Mouse (Mus musculus): ENCODE data around the gene Prr15. TPM values are rescaled to one million over a fixed set of nuclear protein-coding genes. Genes with fewer than 3 reads are reported as not detected.
A peak's percentile ranks its signal among the peaks of the same experiment; 100 is the strongest.

The Prr15 gene
- polyA plus RNA-seq (2012; rRNA removed): 3.5 TPM in 2 replicates

- H3K4me1 ChIP-seq (ENCODE audit: control insufficient read depth, insufficient read depth, low read length): no peaks in the 10 kb centered on the region; the same call in 1 of the 2 replicates
- H3K4me3 ChIP-seq (replicated peaks; ENCODE audit: extremely low read depth, low read depth, low read length): peak within 1 kb of the TSS; percentile 76
- DNase-seq: no peak
- WGBS: 15% methylated on average over 3 of the region's 3 CpGs
- no peak for TF ChIP-seq CTCF (IDR thresholded peaks at IDR 0.05; ENCODE audit: insufficient read depth, low read length)
- TF ChIP-seq POLR2A (IDR thresholded peaks at IDR 0.05; ENCODE audit: borderline replicate concordance, extremely low read depth, low read depth, low read length): no peak
Observed at GRCm38 (mm10) chr6:54325246-54325885, at the start of gene Prr15. Gene Prr15 (plus strand): TSS chr6:54325835.

DNA sequence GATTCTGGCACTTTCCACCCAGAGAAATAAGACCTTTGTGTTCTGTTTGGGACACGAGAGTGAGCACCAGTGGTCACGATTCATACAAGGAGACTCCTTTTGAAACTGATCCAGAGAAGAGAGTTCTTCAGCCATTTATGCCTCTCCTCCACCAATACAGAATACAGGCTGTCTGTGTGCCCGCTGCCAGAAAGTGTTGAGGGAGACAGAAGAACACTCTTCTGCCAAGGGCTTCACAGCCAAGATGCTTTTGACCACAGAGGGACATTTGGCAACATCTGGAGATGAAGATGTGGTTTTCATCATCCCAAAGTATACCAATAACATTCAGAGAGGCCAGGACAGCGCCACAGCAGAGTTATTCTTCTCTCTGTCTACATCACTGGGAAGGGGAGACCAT lies 48.4 kb upstream of the Prr15 start:
- 0 out of 2 replicates have a peak, but pooled peaks cover 2% of the 10 kb centered on the region for H3K4me1 ChIP-seq (ENCODE audit: control insufficient read depth, insufficient read depth, low read length)
- 77% methylated on average over 4 of the region's 4 CpGs for WGBS
- no peak for DNase-seq
- TF ChIP-seq CTCF (IDR thresholded peaks at IDR 0.05; ENCODE audit: insufficient read depth, low read length) (no peak), POLR2A (IDR thresholded peaks at IDR 0.05; ENCODE audit: borderline replicate concordance, extremely low read depth, low read depth, low read length) (no peak)
- no peak overlapping the region for H3K4me3 ChIP-seq (replicated peaks; ENCODE audit: extremely low read depth, low read depth, low read length)

GRCm38 (mm10) chr6:54277828-54278227 lies 47.8 kb upstream of the Prr15 start:
- 80% methylated on average over 5 of the region's 5 CpGs for WGBS
- no peak for DNase-seq
- TF ChIP-seq POLR2A (IDR thresholded peaks at IDR 0.05; ENCODE audit: borderline replicate concordance, extremely low read depth, low read depth, low read length) (no peak), CTCF (IDR thresholded peaks at IDR 0.05; ENCODE audit: insufficient read depth, low read length) (no peak)
- 0 out of 2 replicates have a peak, but pooled peaks cover 2% of the 10 kb centered on the region for H3K4me1 ChIP-seq (ENCODE audit: control insufficient read depth, insufficient read depth, low read length)
- no peak overlapping the region for H3K4me3 ChIP-seq (replicated peaks; ENCODE audit: extremely low read depth, low read depth, low read length)

DNA sequence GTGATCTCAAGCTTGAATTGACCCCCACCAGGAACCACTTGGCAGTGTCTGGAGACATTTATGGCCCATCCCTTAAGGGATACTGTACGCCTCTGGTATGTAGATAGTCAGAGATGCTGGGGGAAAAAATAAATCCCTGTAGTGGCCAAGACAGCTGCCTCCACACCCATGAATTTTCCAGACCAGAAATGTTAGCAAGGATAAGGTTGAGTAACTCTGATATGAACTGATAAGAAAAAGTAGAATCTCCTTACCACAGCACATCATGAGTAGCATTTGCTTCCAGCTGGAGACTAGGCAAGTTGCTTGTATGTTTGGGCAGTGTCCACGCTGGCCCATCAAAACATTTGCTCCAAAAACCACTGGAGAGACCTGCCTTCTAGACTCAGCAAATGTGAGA lies 47.0 kb upstream of the Prr15 start:
- TF ChIP-seq POLR2A (IDR thresholded peaks at IDR 0.05; ENCODE audit: borderline replicate concordance, extremely low read depth, low read depth, low read length) (no peak), CTCF (IDR thresholded peaks at IDR 0.05; ENCODE audit: insufficient read depth, low read length) (no peak)
- no peak for DNase-seq
- Histone ChIP-seq H3K4me1 (ENCODE audit: control insufficient read depth, insufficient read depth, low read length) (0 out of 2 replicates have a peak, but pooled peaks cover 2% of the 10 kb centered on the region), H3K4me3 (replicated peaks; ENCODE audit: extremely low read depth, low read depth, low read length) (no peak overlapping the region)
- 66% methylated on average over 2 of the region's 2 CpGs for WGBS

GRCm38 (mm10) chr6:54279391-54279790 lies 46.2 kb upstream of the Prr15 start:
- H3K4me3 ChIP-seq (replicated peaks; ENCODE audit: extremely low read depth, low read depth, low read length): no peak overlapping the region
- TF ChIP-seq POLR2A (IDR thresholded peaks at IDR 0.05; ENCODE audit: borderline replicate concordance, extremely low read depth, low read depth, low read length): no peak
- TF ChIP-seq CTCF (IDR thresholded peaks at IDR 0.05; ENCODE audit: insufficient read depth, low read length): no peak
- WGBS: 36% methylated on average over 11 of the region's 11 CpGs
- 0 out of 2 replicates have a peak, but pooled peaks cover 2% of the 10 kb centered on the region for H3K4me1 ChIP-seq (ENCODE audit: control insufficient read depth, insufficient read depth, low read length)
- DNase-seq: no peak

DNA sequence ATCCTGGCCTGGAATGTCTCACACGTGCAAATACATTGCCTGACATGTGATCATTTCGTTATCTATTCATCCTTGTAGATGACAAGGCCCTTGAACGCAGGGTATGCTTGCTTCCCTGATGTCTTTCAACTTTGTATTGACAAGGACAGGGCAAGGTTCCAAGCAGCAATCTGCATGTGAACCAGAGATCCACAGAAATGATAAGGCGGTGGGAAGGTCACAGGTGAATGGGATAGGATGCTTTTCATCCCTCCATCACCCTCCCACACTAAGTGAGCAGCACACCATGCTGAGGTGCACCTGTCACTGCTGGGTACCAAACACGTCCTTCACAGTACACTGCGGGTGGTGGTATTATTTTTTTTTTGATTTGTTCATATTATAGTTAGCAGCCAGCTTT lies 45.4 kb upstream of the Prr15 start:
- DNase-seq: no peak
- 89% methylated on average over 6 of the region's 6 CpGs for WGBS
- Histone ChIP-seq H3K4me1 (ENCODE audit: control insufficient read depth, insufficient read depth, low read length) (0 out of 2 replicates have a peak, but pooled peaks cover 2% of the 10 kb centered on the region), H3K4me3 (replicated peaks; ENCODE audit: extremely low read depth, low read depth, low read length) (no peak overlapping the region)
- TF ChIP-seq POLR2A (IDR thresholded peaks at IDR 0.05; ENCODE audit: borderline replicate concordance, extremely low read depth, low read depth, low read length) (no peak), CTCF (IDR thresholded peaks at IDR 0.05; ENCODE audit: insufficient read depth, low read length) (no peak)

DNA sequence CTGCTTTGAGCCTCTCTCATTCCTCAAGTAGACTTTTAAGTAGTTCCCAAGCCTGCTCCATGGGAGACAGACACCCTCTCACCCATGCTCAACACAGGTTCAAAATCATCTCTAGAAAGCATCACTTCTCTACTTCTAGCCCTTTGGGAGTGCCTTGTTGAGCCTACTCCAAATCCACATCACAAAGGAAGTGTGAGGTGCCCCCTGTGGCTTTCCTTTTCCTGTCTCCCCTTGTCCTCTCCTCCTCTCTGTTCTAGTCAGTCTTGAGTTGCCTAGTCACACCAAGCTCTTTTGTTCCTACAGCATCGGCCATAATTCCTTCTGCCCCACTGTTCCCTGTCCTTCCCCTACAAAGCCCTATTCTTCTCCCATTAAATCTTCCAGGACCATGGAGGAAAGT lies 42.3 kb upstream of the Prr15 start:
- no peak for DNase-seq
- WGBS: 67% methylated on average over 1 of the region's 1 CpGs
- Histone ChIP-seq H3K4me3 (replicated peaks; ENCODE audit: extremely low read depth, low read depth, low read length) (no peak overlapping the region), H3K4me1 (ENCODE audit: control insufficient read depth, insufficient read depth, low read length) (0 out of 2 replicates have a peak, but pooled peaks cover 2% of the 10 kb centered on the region)
- TF ChIP-seq POLR2A (IDR thresholded peaks at IDR 0.05; ENCODE audit: borderline replicate concordance, extremely low read depth, low read depth, low read length) (no peak), CTCF (IDR thresholded peaks at IDR 0.05; ENCODE audit: insufficient read depth, low read length) (no peak)

DNA sequence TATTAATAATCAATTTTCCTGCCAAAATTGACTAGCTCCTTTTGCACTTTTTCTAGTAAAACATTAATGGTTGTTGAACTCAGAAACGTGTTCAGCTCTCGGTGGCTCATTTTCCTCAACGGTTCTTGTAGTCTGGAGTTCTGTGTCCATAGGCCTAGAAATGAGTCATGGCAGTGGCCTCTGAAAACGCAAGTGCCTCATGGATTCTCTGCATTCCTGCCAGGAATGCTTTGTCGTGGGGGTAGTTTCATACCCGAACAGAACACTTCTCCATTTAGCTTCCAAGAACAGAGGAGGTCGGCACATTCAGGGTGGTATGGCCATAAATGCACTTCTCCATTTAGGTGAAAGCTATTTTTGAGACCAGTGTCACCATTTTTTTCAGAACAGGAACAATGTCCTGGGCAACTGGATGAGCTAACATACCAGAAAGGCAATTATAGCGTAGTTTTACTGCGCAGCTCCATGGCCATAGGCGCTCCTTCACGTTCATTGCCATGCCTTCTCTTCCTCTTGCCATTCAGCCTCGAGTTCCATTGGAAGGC lies 41.4 kb upstream of the Prr15 start:
- Histone ChIP-seq H3K4me1 (ENCODE audit: control insufficient read depth, insufficient read depth, low read length) (0 out of 2 replicates have a peak, but pooled peaks cover 2% of the 10 kb centered on the region), H3K4me3 (replicated peaks; ENCODE audit: extremely low read depth, low read depth, low read length) (no peak overlapping the region)
- DNase-seq: no peak
- TF ChIP-seq CTCF (IDR thresholded peaks at IDR 0.05; ENCODE audit: insufficient read depth, low read length) (no peak), POLR2A (IDR thresholded peaks at IDR 0.05; ENCODE audit: borderline replicate concordance, extremely low read depth, low read depth, low read length) (no peak)
- 77% methylated on average over 12 of the region's 12 CpGs for WGBS

DNA sequence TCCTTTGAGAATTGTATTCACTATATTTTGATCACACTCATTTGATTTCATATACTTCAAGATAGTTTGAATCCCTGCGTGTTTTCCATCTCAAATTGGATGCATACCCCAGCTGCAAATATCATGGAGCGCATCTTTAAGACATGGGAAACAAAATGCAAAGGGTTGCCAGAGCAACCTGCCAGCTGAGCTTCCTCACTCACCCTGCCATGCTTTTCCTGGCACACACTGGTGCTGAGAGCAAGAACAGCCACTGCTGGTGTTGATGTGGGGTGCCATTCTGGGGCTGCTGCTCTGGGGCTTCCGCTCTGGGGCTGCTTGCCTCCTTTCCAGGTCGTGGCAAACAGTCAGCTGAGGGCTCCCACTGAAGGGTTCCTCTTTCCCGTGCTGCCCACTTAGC lies 38.8 kb upstream of the Prr15 start:
- WGBS: 82% methylated on average over 5 of the region's 5 CpGs
- no peak for TF ChIP-seq POLR2A (IDR thresholded peaks at IDR 0.05; ENCODE audit: borderline replicate concordance, extremely low read depth, low read depth, low read length)
- TF ChIP-seq CTCF (IDR thresholded peaks at IDR 0.05; ENCODE audit: insufficient read depth, low read length): no peak
- Histone ChIP-seq H3K4me3 (replicated peaks; ENCODE audit: extremely low read depth, low read depth, low read length) (no peak overlapping the region), H3K4me1 (ENCODE audit: control insufficient read depth, insufficient read depth, low read length) (peaks cover 3% of the 10 kb centered on the region; the same call in 1 of the 2 replicates)
- DNase-seq: no peak
